Mouse (Mus musculus): Measurements from ENCODE around the gene Atp9a. TPM values are rescaled to one million over a fixed set of nuclear protein-coding genes. Genes with fewer than 3 reads are reported as not detected.
"Not testable (repeated sequence)": the region's sequence is repeated elsewhere in the genome, so short reads cannot be mapped to it uniquely, and the experiment has no call there.

Gene Atp9a
- polyA plus RNA-seq, 1 experiment from 2014 or later, result 42.9 TPM

GRCm38 (mm10) chr2:168765065-168765681, 23.0 kb upstream of the Atp9a start:
- ATAC-seq (ENCODE audit: low FRiP score, low read depth), result peak; percentile 55
- H3K4me1 ChIP-seq, result peaks cover 65% of the 10 kb centered on the region

GRCm38 (mm10) chr2:168764460-168764867, 22.3 kb upstream of the Atp9a start:
- 3% methylated on average over 9 of the region's 9 CpGs for WGBS
- ATAC-seq (ENCODE audit: low FRiP score, low read depth), result no peak
- peak overlapping the region; percentile 91 for H3K4me2 ChIP-seq (replicated peaks)
- H3K4me3 ChIP-seq, result peak overlapping the region; percentile 81
- no peaks in the 10 kb centered on the region for H3K36me3 ChIP-seq
- peaks cover 17% of the 10 kb centered on the region for H3K27me3 ChIP-seq
- peaks cover 65% of the 10 kb centered on the region for H3K4me1 ChIP-seq
- H3K9ac ChIP-seq (replicated peaks), result peak overlapping the region; percentile 44
- H3K27ac ChIP-seq (replicated peaks), result peak overlapping the region; percentile 85
- no peaks in the 10 kb centered on the region for H3K9me3 ChIP-seq

More at GRCm38 (mm10) chr2:168765065-168765681, 23.0 kb upstream of the Atp9a start:
- no peaks in the 10 kb centered on the region for H3K36me3 ChIP-seq
- H3K27ac ChIP-seq (replicated peaks), result peak overlapping the region; percentile 85
- WGBS, result under 1% methylated on average over 32 of the region's 32 CpGs
- H3K9ac ChIP-seq (replicated peaks), result peak overlapping the region; percentile 89
- no peaks in the 10 kb centered on the region for H3K9me3 ChIP-seq
- H3K4me2 ChIP-seq (replicated peaks), result peak overlapping the region; percentile 91
- H3K27me3 ChIP-seq, result peaks cover 22% of the 10 kb centered on the region
- H3K4me3 ChIP-seq, result peak overlapping the region; percentile 81

- Histone ChIP-seq H3K9ac (replicated peaks) (peak overlapping the region; percentile 44), H3K4me1 (peaks cover 63% of the 10 kb centered on the region), H3K36me3 (no peaks in the 10 kb centered on the region), H3K27me3 (peaks cover 12% of the 10 kb centered on the region), H3K27ac (replicated peaks) (no peak overlapping the region), H3K4me3 (peak overlapping the region; percentile 81), H3K9me3 (no peaks in the 10 kb centered on the region), H3K4me2 (replicated peaks) (peak overlapping the region; percentile 91)
- WGBS, result 1% methylated on average over 7 of the region's 7 CpGs
- no peak for ATAC-seq (ENCODE audit: low FRiP score, low read depth)
Observed at GRCm38 (mm10) chr2:168763785-168764184, 21.6 kb upstream of the Atp9a start.

- no peaks in the 10 kb centered on the region for H3K9me3 ChIP-seq
- peak overlapping the region; percentile 49 for H3K9ac ChIP-seq (replicated peaks)
- H3K4me2 ChIP-seq (replicated peaks), result peak overlapping the region; percentile 91
- H3K4me1 ChIP-seq, result peaks cover 57% of the 10 kb centered on the region
- H3K4me3 ChIP-seq, result peak overlapping the region; percentile 81
- H3K36me3 ChIP-seq, result no peaks in the 10 kb centered on the region
- H3K27me3 ChIP-seq, result no peaks in the 10 kb centered on the region
- no peak for ATAC-seq (ENCODE audit: low FRiP score, low read depth)
- WGBS, result under 1% methylated on average over 12 of the region's 12 CpGs
- H3K27ac ChIP-seq (replicated peaks), result peak overlapping the region; percentile 71
Observed at GRCm38 (mm10) chr2:168762411-168762815, 20.2 kb upstream of the Atp9a start.

- Histone ChIP-seq H3K4me2 (replicated peaks) (peak overlapping the region; percentile 91), H3K9ac (replicated peaks) (peak overlapping the region; percentile 49), H3K27ac (replicated peaks) (peak overlapping the region; percentile 71), H3K4me1 (peaks cover 56% of the 10 kb centered on the region), H3K4me3 (peak overlapping the region; percentile 81), H3K27me3 (no peaks in the 10 kb centered on the region), H3K36me3 (no peaks in the 10 kb centered on the region), H3K9me3 (no peaks in the 10 kb centered on the region)
- WGBS, result 5% methylated on average over 4 of the region's 4 CpGs
- ATAC-seq (ENCODE audit: low FRiP score, low read depth), result no peak
Observed at GRCm38 (mm10) chr2:168761954-168762353, 19.7 kb upstream of the Atp9a start.

- no peak overlapping the region for H3K9ac ChIP-seq (replicated peaks)
- peaks cover 47% of the 10 kb centered on the region for H3K4me1 ChIP-seq
- H3K4me3 ChIP-seq, result no peak overlapping the region
- no peak overlapping the region for H3K4me2 ChIP-seq (replicated peaks)
- H3K27me3 ChIP-seq, result no peaks in the 10 kb centered on the region
- peaks cover 6% of the 10 kb centered on the region for H3K36me3 ChIP-seq
- H3K9me3 ChIP-seq, result no peaks in the 10 kb centered on the region
- 82% methylated on average over 9 of the region's 9 CpGs for WGBS
- no peak for ATAC-seq (ENCODE audit: low FRiP score, low read depth)
- H3K27ac ChIP-seq (replicated peaks), result no peak overlapping the region
Observed at GRCm38 (mm10) chr2:168761141-168761540, 18.9 kb upstream of the Atp9a start.

GRCm38 (mm10) chr2:168744406-168744805, 2.2 kb upstream of the Atp9a start:
- not testable (repeated sequence) for H3K9me3 ChIP-seq; ATAC-seq (ENCODE audit: low FRiP score, low read depth); H3K4me1 ChIP-seq; H3K27me3 ChIP-seq; H3K27ac ChIP-seq (replicated peaks); H3K9ac ChIP-seq (replicated peaks); H3K4me3 ChIP-seq; H3K4me2 ChIP-seq (replicated peaks)
- WGBS, result 90% methylated on average over 10 of the region's 10 CpGs
- peaks cover 18% of the 10 kb centered on the region for H3K36me3 ChIP-seq

GRCm38 (mm10) chr2:168742649-168743048, 440 bp upstream of the Atp9a start:
- no peak for ATAC-seq (ENCODE audit: low FRiP score, low read depth)
- Histone ChIP-seq H3K9me3 (no peaks in the 10 kb centered on the region; the same call in 1 of the 2 replicates), H3K27me3 (peaks cover 4% of the 10 kb centered on the region; the same call in 1 of the 2 replicates), H3K4me2 (replicated peaks) (peak overlapping the region; percentile 59; the same call in 1 of the 2 replicates), H3K4me1 (no peaks in the 10 kb centered on the region), H3K36me3 (peaks cover 4% of the 10 kb centered on the region), H3K4me3 (peak overlapping the region; percentile 72; the same call in 1 of the 2 replicates), H3K27ac (replicated peaks) (peak overlapping the region; percentile 73), H3K9ac (replicated peaks) (no peak overlapping the region; the same call in 1 of the 2 replicates)
- WGBS, result 20% methylated on average over 7 of the region's 7 CpGs

- Histone ChIP-seq H3K27ac (replicated peaks) (peak overlapping the region; percentile 87), H3K4me1 (no peaks in the 10 kb centered on the region), H3K4me2 (replicated peaks) (peak overlapping the region; percentile 59), H3K27me3 (peaks cover 4% of the 10 kb centered on the region; the same call in 1 of the 2 replicates), H3K9me3 (no peaks in the 10 kb centered on the region; the same call in 1 of the 2 replicates), H3K36me3 (no peaks in the 10 kb centered on the region), H3K9ac (replicated peaks) (peak overlapping the region; percentile 88), H3K4me3 (peak overlapping the region; percentile 72)
- ATAC-seq (ENCODE audit: low FRiP score, low read depth), result peak; percentile 58
- WGBS, result 1% methylated on average over 66 of the region's 108 CpGs
Observed at GRCm38 (mm10) chr2:168741273-168742058, 743 bp downstream of the Atp9a start.

GRCm38 (mm10) chr2:168740496-168740895, 1.7 kb downstream of the Atp9a start:
- peak overlapping the region; percentile 59 for H3K4me2 ChIP-seq (replicated peaks)
- H3K4me3 ChIP-seq, result peak overlapping the region; percentile 72
- H3K27ac ChIP-seq (replicated peaks), result no peak overlapping the region; the same call in 1 of the 2 replicates
- peaks cover 4% of the 10 kb centered on the region; the same call in 1 of the 2 replicates for H3K27me3 ChIP-seq
- no peaks in the 10 kb centered on the region for H3K36me3 ChIP-seq
- 87% methylated on average over 10 of the region's 10 CpGs for WGBS
- no peak for ATAC-seq (ENCODE audit: low FRiP score, low read depth)
- no peaks in the 10 kb centered on the region; the same call in 1 of the 2 replicates for H3K9me3 ChIP-seq
- H3K4me1 ChIP-seq, result no peaks in the 10 kb centered on the region
- H3K9ac ChIP-seq (replicated peaks), result peak overlapping the region; percentile 88; the same call in 1 of the 2 replicates

GRCm38 (mm10) chr2:168738854-168739253, 3.4 kb downstream of the Atp9a start:
- H3K4me1 ChIP-seq, result peaks cover 4% of the 10 kb centered on the region; the same call in 1 of the 2 replicates
- no peak overlapping the region for H3K4me2 ChIP-seq (replicated peaks)
- no peak overlapping the region for H3K9ac ChIP-seq (replicated peaks)
- no peaks in the 10 kb centered on the region; the same call in 1 of the 2 replicates for H3K9me3 ChIP-seq
- ATAC-seq (ENCODE audit: low FRiP score, low read depth), result no peak
- no peaks in the 10 kb centered on the region for H3K36me3 ChIP-seq
- 93% methylated on average over 1 of the region's 1 CpGs for WGBS
- no peak overlapping the region for H3K27ac ChIP-seq (replicated peaks)
- H3K27me3 ChIP-seq, result peaks cover 3% of the 10 kb centered on the region; the same call in 1 of the 2 replicates
- no peak overlapping the region for H3K4me3 ChIP-seq

- Histone ChIP-seq H3K36me3 (no peaks in the 10 kb centered on the region), H3K4me2 (replicated peaks) (no peak overlapping the region), H3K4me1 (peaks cover 6% of the 10 kb centered on the region; the same call in 1 of the 2 replicates), H3K27ac (replicated peaks) (no peak overlapping the region), H3K27me3 (no peaks in the 10 kb centered on the region), H3K9me3 (no peaks in the 10 kb centered on the region; the same call in 1 of the 2 replicates), H3K9ac (replicated peaks) (no peak overlapping the region), H3K4me3 (no peak overlapping the region)
- WGBS, result 93% methylated on average over 10 of the region's 10 CpGs
- ATAC-seq (ENCODE audit: low FRiP score, low read depth), result no peak
Observed at GRCm38 (mm10) chr2:168737878-168738277, 4.3 kb downstream of the Atp9a start.
